Mouse (Mus musculus): Measurements from ENCODE around the gene Mical1. TPM values are rescaled to one million over a fixed set of nuclear protein-coding genes. Genes with fewer than 3 reads are reported as not detected.
A peak's percentile ranks its signal among the peaks of the same experiment; 100 is the strongest.

Mical1 gene
- 64.2 and 72.3 TPM in 2 replicates for polyA plus RNA-seq (2016; fragmentation: Nextera tagmentation; extraction: Ambion mirVana)

DNA sequence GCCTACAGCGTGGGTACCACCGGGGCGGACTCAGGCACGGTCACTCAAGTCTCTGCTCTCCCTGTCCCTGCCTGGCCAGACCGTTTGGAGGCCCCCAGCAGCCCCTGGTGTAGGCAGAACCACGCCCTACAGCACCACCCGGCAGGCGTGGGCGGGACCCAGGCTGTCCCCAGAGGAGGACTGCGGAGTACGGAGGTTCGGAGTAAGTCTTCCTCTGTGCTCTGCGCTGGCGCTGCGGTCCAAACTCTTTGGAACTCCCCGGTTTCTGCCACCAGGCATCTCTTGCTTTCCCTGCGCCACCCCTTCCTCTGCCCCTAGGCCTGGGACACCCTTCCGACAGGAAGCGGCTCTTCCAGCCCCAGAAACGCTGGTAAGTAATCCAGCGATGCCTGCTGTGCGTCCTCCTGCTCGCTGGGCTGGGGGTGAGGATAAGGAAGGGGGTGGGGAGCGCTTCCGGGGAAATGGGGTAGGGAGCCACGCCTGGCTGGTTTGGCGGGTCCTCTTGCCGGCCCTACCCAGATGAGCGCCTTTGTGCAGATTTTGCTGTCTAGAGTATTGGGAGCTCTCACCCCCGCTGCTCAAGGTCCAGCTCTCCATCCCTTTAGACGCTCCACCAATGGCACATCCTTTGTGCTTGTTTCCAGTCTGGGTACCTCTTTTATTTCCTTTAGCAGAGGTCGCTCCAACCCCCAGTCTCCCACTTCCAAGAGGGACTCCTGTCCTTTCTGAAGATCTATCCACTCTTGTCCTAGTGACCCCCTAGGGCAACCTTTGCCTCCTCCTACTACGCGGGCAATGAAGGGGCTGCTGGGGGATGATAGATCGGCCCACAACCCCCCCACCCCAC lies at the start of gene Mical1:
Gene Mical1, plus strand, starts transcription at position 144 of the 847 bp plus-strand sequence.
- Histone ChIP-seq H3K4me3 (replicated peaks) (peak within 1 kb of the TSS; percentile 68), H3K27ac (peak within 1 kb of the TSS; percentile 91), H3K27me3 (no peaks in the 10 kb centered on the region), H3K36me3 (peaks cover 30% of the 10 kb centered on the region), H3K9me3 (no peaks in the 10 kb centered on the region), H3K4me1 (replicated peaks) (peaks cover 30% of the 10 kb centered on the region), H3K9ac (replicated peaks) (peak within 1 kb of the TSS; percentile 75), H3K4me2 (peak within 1 kb of the TSS; percentile 92)
- under 1% methylated on average over 35 of the region's 35 CpGs for WGBS
- peak; percentile 81 for ATAC-seq (ENCODE audit: insufficient number of reproducible peaks, insufficient read depth, low FRiP score, low TSS enrichment, low read depth)

DNA sequence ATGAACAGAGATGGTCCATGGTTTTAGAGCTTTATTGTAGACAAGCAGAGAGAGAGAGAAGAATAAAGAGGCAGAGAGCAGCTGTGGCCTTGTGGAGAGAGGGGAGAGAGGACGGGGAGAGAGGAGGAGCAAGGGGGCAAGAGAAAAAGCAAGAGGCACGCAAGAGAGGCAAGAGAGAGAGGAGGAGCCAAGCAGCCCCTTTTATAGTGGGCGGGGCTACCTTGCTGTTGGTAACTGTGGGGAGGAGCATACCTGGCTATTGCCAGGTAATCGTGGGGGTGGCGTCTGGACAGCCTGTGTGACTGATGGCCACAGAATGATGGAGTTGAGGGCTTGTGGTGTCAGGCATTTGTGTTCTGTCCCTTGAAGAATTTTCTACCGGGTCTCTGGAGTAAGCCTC lies 49.7 kb upstream of the Mical1 start:
- no peak for ATAC-seq (ENCODE audit: insufficient number of reproducible peaks, insufficient read depth, low FRiP score, low TSS enrichment, low read depth)
- H3K27ac ChIP-seq: no peak overlapping the region
- no peaks in the 10 kb centered on the region for H3K36me3 ChIP-seq
- H3K27me3 ChIP-seq: no peaks in the 10 kb centered on the region
- no peak overlapping the region for H3K9ac ChIP-seq (replicated peaks)
- no peaks in the 10 kb centered on the region for H3K9me3 ChIP-seq
- WGBS: 52% methylated on average over 6 of the region's 6 CpGs
- H3K4me1 ChIP-seq (replicated peaks): no peaks in the 10 kb centered on the region
- H3K4me3 ChIP-seq (replicated peaks): no peak overlapping the region
- no peak overlapping the region for H3K4me2 ChIP-seq

- Histone ChIP-seq H3K9me3 (no peaks in the 10 kb centered on the region), H3K27me3 (peaks cover 13% of the 10 kb centered on the region; the same call in 1 of the 2 replicates), H3K4me1 (replicated peaks) (no peaks in the 10 kb centered on the region), H3K36me3 (no peaks in the 10 kb centered on the region), H3K9ac (replicated peaks) (no peak overlapping the region), H3K4me3 (replicated peaks) (no peak overlapping the region), H3K27ac (no peak overlapping the region), H3K4me2 (no peak overlapping the region)
- ATAC-seq (ENCODE audit: insufficient number of reproducible peaks, insufficient read depth, low FRiP score, low TSS enrichment, low read depth): no peak
- 28% methylated on average over 4 of the region's 4 CpGs for WGBS
These were observed 41.5 kb upstream of the Mical1 start for GRCm38 (mm10) chr10:41434624-41435023.

DNA sequence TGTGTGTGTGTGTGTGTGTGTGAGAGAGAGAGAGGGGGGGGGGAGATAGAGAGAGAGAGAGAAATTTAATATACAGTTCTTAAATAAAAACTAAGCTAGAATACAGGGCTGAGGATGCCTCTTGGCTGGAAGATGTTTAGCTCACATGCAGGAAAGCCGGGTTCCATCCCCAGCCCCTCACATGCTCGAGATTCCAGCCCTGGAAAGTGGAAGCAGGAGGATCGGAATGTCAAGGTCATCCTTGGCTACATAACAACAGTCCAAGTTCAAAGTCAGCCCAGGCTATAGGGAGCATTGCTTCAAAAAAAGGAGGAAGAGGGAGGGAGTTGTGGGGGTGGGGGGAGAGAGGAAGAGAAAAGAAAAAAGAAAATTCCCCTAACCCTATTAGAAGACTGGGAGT lies 41.0 kb upstream of the Mical1 start:
- Histone ChIP-seq H3K27ac (no peak overlapping the region), H3K4me3 (replicated peaks) (no peak overlapping the region), H3K4me2 (no peak overlapping the region), H3K36me3 (no peaks in the 10 kb centered on the region), H3K9me3 (no peaks in the 10 kb centered on the region), H3K9ac (replicated peaks) (no peak overlapping the region), H3K4me1 (replicated peaks) (no peaks in the 10 kb centered on the region), H3K27me3 (peaks cover 13% of the 10 kb centered on the region; the same call in 1 of the 2 replicates)
- 37% methylated on average over 3 of the region's 3 CpGs for WGBS
- ATAC-seq (ENCODE audit: insufficient number of reproducible peaks, insufficient read depth, low FRiP score, low TSS enrichment, low read depth): no peak

- no peak for ATAC-seq (ENCODE audit: insufficient number of reproducible peaks, insufficient read depth, low FRiP score, low TSS enrichment, low read depth)
- Histone ChIP-seq H3K9ac (replicated peaks) (no peak overlapping the region), H3K4me3 (replicated peaks) (no peak overlapping the region), H3K36me3 (peaks cover 17% of the 10 kb centered on the region), H3K4me2 (no peak overlapping the region), H3K27ac (no peak overlapping the region), H3K27me3 (no peaks in the 10 kb centered on the region), H3K9me3 (no peaks in the 10 kb centered on the region), H3K4me1 (replicated peaks) (peaks cover 4% of the 10 kb centered on the region)
- WGBS: 90% methylated on average over 1 of the region's 1 CpGs
These were observed 27.9 kb upstream of the Mical1 start for GRCm38 (mm10) chr10:41448216-41448615.

DNA sequence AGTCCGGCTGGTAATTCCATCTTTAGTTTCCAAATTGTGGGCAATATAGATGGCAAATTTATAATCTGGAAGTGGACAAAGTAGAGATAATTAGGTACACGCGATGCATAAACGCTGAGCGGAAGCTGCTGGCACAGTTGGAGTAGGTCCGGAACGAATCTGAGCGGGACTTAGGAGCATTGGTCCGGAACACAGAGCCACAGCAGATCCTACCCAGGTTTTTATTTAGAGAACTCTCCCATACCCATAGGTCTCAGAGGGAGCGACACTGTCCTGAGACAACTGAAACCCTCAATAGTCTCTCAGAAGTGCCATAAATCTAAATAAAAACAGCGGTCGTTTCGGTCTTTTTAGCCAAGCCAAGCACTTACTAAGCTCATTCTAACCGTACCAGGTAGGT lies 26.4 kb upstream of the Mical1 start:
- Histone ChIP-seq H3K4me3 (replicated peaks) (peak overlapping the region; percentile 89), H3K9ac (replicated peaks) (peak overlapping the region; percentile 58), H3K4me1 (replicated peaks) (peaks cover 4% of the 10 kb centered on the region), H3K27me3 (no peaks in the 10 kb centered on the region), H3K4me2 (peak overlapping the region; percentile 69), H3K27ac (peak overlapping the region; percentile 81), H3K9me3 (no peaks in the 10 kb centered on the region), H3K36me3 (peaks cover 24% of the 10 kb centered on the region)
- WGBS: 15% methylated on average over 14 of the region's 14 CpGs
- peak; percentile 27; the same call in 1 of the 2 replicates for ATAC-seq (ENCODE audit: insufficient number of reproducible peaks, insufficient read depth, low FRiP score, low TSS enrichment, low read depth)

GRCm38 (mm10) chr10:41450137-41450670 lies 25.9 kb upstream of the Mical1 start, which contains the start of gene Zbtb24:
TSS of gene Zbtb24 (plus strand) at chr10:41450383.
- Histone ChIP-seq H3K27ac (peak within 1 kb of the TSS; percentile 81), H3K9ac (replicated peaks) (peak within 1 kb of the TSS; percentile 75), H3K4me3 (replicated peaks) (peak within 1 kb of the TSS; percentile 89), H3K27me3 (no peaks in the 10 kb centered on the region), H3K4me2 (peak within 1 kb of the TSS; percentile 69), H3K36me3 (peaks cover 29% of the 10 kb centered on the region), H3K4me1 (replicated peaks) (peaks cover 4% of the 10 kb centered on the region), H3K9me3 (no peaks in the 10 kb centered on the region)
- under 1% methylated on average over 48 of the region's 49 CpGs for WGBS
- peak; percentile 88 for ATAC-seq (ENCODE audit: insufficient number of reproducible peaks, insufficient read depth, low FRiP score, low TSS enrichment, low read depth)

DNA sequence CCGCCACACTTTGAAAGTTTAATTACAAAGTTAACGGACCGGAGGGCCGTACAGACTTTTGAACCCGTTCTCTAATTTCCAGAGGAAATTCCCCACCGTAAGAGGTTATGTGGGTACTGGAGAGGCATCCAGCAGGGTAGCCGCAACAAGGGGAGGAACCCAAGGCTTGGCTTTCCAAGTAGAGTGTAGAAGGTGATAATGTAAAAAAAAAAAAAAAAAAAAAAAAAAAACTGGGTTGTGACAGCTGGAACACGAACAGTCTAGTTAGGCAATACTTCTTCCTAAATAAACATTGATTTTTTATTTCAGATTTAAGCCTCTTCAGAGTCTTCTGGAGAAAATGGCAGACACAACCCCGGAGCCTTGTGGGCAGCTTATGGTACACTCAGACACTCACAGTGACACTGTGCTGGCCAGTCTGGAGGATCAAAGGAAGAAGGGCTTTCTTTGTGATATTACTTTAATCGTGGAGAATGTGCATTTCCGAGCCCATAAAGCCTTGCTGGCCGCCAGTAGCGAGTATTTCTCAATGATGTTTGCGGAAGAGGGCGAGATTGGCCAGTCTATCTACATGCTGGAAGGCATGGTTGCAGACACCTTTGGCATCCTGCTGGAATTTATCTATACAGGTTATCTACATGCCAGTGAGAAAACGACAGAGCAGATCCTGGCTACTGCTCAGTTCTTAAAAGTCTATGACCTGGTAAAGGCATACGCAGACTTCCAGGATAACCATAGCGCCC lies 25.2 kb upstream of the Mical1 start:
- peak overlapping the region; percentile 69 for H3K4me2 ChIP-seq
- peak overlapping the region; percentile 75 for H3K9ac ChIP-seq (replicated peaks)
- peak overlapping the region; percentile 89 for H3K4me3 ChIP-seq (replicated peaks)
- H3K9me3 ChIP-seq: no peaks in the 10 kb centered on the region
- peak; percentile 20; the same call in 1 of the 2 replicates for ATAC-seq (ENCODE audit: insufficient number of reproducible peaks, insufficient read depth, low FRiP score, low TSS enrichment, low read depth)
- H3K4me1 ChIP-seq (replicated peaks): peaks cover 4% of the 10 kb centered on the region
- WGBS: 56% methylated on average over 18 of the region's 18 CpGs
- no peak overlapping the region for H3K27ac ChIP-seq
- no peaks in the 10 kb centered on the region for H3K27me3 ChIP-seq
- H3K36me3 ChIP-seq: peaks cover 36% of the 10 kb centered on the region

DNA sequence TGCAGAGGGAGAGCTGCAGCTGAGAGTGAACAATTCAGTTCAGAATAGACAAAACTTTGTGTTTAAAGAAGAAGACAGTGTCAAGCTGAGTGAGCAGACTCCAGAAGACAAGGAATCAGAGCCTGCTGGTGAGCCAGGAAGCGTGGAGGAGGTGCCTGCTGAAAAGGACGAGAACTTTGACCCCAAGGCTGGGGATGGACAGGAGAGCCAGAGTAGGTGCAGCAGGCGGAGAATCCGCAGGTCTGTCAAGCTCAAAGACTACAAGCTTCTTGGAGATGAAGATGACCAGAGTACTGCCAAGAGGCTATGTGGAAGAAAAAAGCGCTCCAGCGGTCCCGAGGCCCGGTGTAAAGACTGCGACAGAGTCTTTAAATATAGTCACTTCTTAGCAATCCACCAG lies 24.5 kb upstream of the Mical1 start:
- ATAC-seq (ENCODE audit: insufficient number of reproducible peaks, insufficient read depth, low FRiP score, low TSS enrichment, low read depth): no peak
- H3K4me3 ChIP-seq (replicated peaks): no peak overlapping the region

DNA sequence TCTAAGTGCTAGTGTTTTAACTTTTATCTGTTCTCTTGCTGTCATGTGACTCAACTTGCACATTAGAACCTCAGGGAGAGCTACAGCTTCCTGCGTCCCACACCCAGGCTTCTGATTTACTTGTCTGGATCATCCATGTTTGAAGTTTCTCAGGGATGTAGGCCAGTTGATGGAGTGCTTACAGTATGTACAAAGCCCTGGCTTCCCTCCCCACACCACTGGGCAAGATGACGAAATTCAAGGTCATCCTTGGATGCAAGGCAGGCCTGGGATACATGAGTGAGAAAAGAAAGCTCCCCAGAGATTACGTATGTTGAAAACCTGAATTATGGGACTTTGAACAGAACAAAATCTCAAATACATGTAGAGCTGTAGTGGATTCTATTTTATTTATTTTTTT lies 23.3 kb upstream of the Mical1 start:
- H3K36me3 ChIP-seq: peaks cover 50% of the 10 kb centered on the region

More for the DNA sequence above, 24.5 kb upstream of the Mical1 start:
- Histone ChIP-seq H3K9ac (replicated peaks) (no peak overlapping the region), H3K4me2 (no peak overlapping the region), H3K9me3 (no peaks in the 10 kb centered on the region), H3K4me1 (replicated peaks) (peaks cover 4% of the 10 kb centered on the region), H3K27ac (no peak overlapping the region), H3K27me3 (no peaks in the 10 kb centered on the region), H3K36me3 (peaks cover 43% of the 10 kb centered on the region)
- 92% methylated on average over 9 of the region's 9 CpGs for WGBS

DNA sequence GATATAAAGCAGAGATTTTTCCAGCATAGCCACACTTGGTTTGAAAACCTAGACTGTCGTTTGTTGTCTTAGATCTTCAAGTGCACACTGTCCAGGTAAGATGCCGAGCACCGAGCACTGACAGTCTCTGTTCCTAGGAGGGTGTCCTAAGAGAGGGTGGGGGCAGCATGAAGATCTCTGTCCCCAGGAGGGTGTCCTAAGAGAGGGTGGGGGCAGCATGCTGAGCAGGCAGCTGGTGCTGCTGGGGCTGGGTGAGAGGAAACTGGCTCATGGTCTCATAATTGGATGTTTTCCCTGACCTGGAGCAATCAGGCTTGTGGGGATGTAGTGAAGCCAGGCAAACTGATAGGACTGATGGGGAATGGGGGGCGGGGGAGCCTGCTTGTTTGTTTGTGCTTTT lies 16.1 kb upstream of the Mical1 start:
- peaks cover 68% of the 10 kb centered on the region for H3K36me3 ChIP-seq
- WGBS: 81% methylated on average over 4 of the region's 4 CpGs
- no peaks in the 10 kb centered on the region for H3K9me3 ChIP-seq
- no peak overlapping the region for H3K4me2 ChIP-seq
- no peak for ATAC-seq (ENCODE audit: insufficient number of reproducible peaks, insufficient read depth, low FRiP score, low TSS enrichment, low read depth)
- H3K4me1 ChIP-seq (replicated peaks): no peaks in the 10 kb centered on the region
- H3K27me3 ChIP-seq: no peaks in the 10 kb centered on the region
- H3K4me3 ChIP-seq (replicated peaks): no peak overlapping the region
- no peak overlapping the region for H3K27ac ChIP-seq
- H3K9ac ChIP-seq (replicated peaks): no peak overlapping the region

More for the DNA sequence above, 23.3 kb upstream of the Mical1 start:
- Histone ChIP-seq H3K27ac (no peak overlapping the region), H3K9ac (replicated peaks) (no peak overlapping the region), H3K9me3 (no peaks in the 10 kb centered on the region), H3K4me2 (no peak overlapping the region), H3K27me3 (no peaks in the 10 kb centered on the region), H3K4me1 (replicated peaks) (peaks cover 4% of the 10 kb centered on the region), H3K4me3 (replicated peaks) (no peak overlapping the region)
- no peak for ATAC-seq (ENCODE audit: insufficient number of reproducible peaks, insufficient read depth, low FRiP score, low TSS enrichment, low read depth)
- WGBS: 97% methylated on average over 3 of the region's 3 CpGs
